Mouse (Mus musculus) heart, postnatal 0 days (tissue): ENCODE measurements at regions not wholly inside any gene's neighbourhood (a gene's known extent, or its start where the extent isn't known, plus 50 kb on each side); places are given as distances from the start of the nearest gene placed in this dataset.

ENCODE experiments used
- CTCF ChIP-seq: IDR thresholded peaks from 2 replicates; pipeline ENCODE4 v1.5.1; 2016; ENCODE audit warnings: antibody characterized with exemption, control low read depth, low read depth
- EP300 ChIP-seq: IDR thresholded peaks from 2 replicates; pipeline ENCODE4 v1.6.1; 2016; ENCODE audit warnings: antibody characterized with exemption, low read depth

DNA sequence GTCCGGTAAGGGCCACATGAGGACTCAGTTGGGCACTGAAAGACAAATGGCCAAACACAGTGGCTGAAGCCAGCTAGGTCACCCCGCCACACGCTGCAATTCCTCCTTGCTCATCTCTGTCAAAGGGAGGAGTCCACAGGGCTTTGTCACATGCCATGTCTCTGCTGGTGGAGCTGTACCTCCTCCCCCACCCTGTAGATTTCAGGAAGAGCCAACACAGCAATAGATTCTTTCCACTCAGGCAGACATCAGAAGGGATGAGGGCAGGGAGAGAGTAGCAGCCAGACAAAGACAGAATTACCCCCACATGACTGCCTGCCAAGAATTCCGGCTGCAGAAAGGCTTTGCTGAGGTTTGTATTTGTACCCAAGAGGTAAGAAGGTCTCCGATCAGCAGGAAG lies 821.4 kb upstream of the Car8 start:
- TF ChIP-seq CTCF (no peak), EP300 (no peak)
